14 mouse cellular contexts compared by ENCODE assay signal in genomic region chr6:72521607-72522006, GRCm38 (mm10). TPM values are rescaled to one million over a fixed set of nuclear protein-coding genes. Genes with fewer than 3 reads are reported as not detected.
DNase-seq lines count a peak whose midpoint lies in the region; ATAC-seq and TF ChIP-seq lines count a peak whose summit lies in the region.
"Had no signal": no experiment of that assay in that cellular context is flagged by ENCODE, and none has a peak within 500 bp of the region (broad histone marks: within the 10 kb centered on the region; RNA-seq: fewer than 3 reads in every experiment).

Gene Sh2d6, minus strand, starts transcription at chr6:72521707.

- H3K4me3 ChIP-seq in heart, embryonic 10.5 days: no peak within 1 kb of the TSS
- H3K4me3 ChIP-seq in heart, embryonic 11.5 days (ENCODE audit: low read depth, low read length): no peak within 1 kb of the TSS
- no peak within 1 kb of the TSS for H3K4me3 ChIP-seq in forebrain, embryonic 10.5 days
- H3K4me3 ChIP-seq in hindbrain, embryonic 16.5 days (ENCODE audit: low read length): no peak within 1 kb of the TSS
- no peak within 1 kb of the TSS for H3K4me3 ChIP-seq in myocyte
- no peak within 1 kb of the TSS for H3K4me3 ChIP-seq in liver, embryonic 11.5 days (ENCODE audit: low read depth, low read length)
- H3K4me3 ChIP-seq: limb, embryonic 12.5 days had no signal

- H3K9ac ChIP-seq in heart, embryonic 11.5 days (ENCODE audit: low read depth, low read length): no peak within 1 kb of the TSS
- H3K9ac ChIP-seq in hindbrain, embryonic 16.5 days (ENCODE audit: low read depth, low read length): no peak within 1 kb of the TSS
- H3K9ac ChIP-seq in liver, embryonic 11.5 days (ENCODE audit: low read depth, low read length): no peak within 1 kb of the TSS
- H3K9ac ChIP-seq: limb, embryonic 12.5 days had no signal

- no peak within 1 kb of the TSS for H3K4me2 ChIP-seq in heart, embryonic 11.5 days
- H3K4me2 ChIP-seq in hindbrain, embryonic 16.5 days (ENCODE audit: low read length): no peak within 1 kb of the TSS
- peak within 1 kb of the TSS; percentile 72 for H3K4me2 ChIP-seq in myocyte (ENCODE audit: low read depth)
- H3K4me2 ChIP-seq in liver, embryonic 11.5 days: no peak within 1 kb of the TSS

- WGBS in heart, embryonic 10.5 days: 84% methylated on average over 5 of the region's 5 CpGs
- 79% methylated on average over 5 of the region's 5 CpGs for whole genome bisulfite sequencing in heart, embryonic 11.5 days (ENCODE audit: insufficient replicate concordance)
- WGBS in forebrain, embryonic 10.5 days: 90% methylated on average over 5 of the region's 5 CpGs
- WGBS in hindbrain, embryonic 16.5 days: 94% methylated on average over 5 of the region's 5 CpGs
- WGBS in liver, embryonic 11.5 days: 87% methylated on average over 5 of the region's 5 CpGs

- no peaks in the 10 kb centered on the region for H3K9me3 ChIP-seq in heart, embryonic 10.5 days
- no peaks in the 10 kb centered on the region for H3K9me3 ChIP-seq in heart, embryonic 11.5 days (replicated peaks; ENCODE audit: control insufficient read depth, low read length)
- H3K9me3 ChIP-seq in forebrain, embryonic 10.5 days: no peaks in the 10 kb centered on the region
- H3K9me3 ChIP-seq in hindbrain, embryonic 16.5 days (ENCODE audit: control insufficient read depth, low read length): no peaks in the 10 kb centered on the region
- no peaks in the 10 kb centered on the region for H3K9me3 ChIP-seq in liver, embryonic 11.5 days (ENCODE audit: control insufficient read depth, low read length)
- H3K9me3 ChIP-seq: limb, embryonic 12.5 days had no signal

- H3K36me3 ChIP-seq in heart, embryonic 10.5 days: no peaks in the 10 kb centered on the region
- no peaks in the 10 kb centered on the region for H3K36me3 ChIP-seq in heart, embryonic 11.5 days (ENCODE audit: control insufficient read depth, insufficient read depth, low read length)
- H3K36me3 ChIP-seq in forebrain, embryonic 10.5 days (replicated peaks): no peaks in the 10 kb centered on the region
- H3K36me3 ChIP-seq in hindbrain, embryonic 16.5 days (ENCODE audit: control insufficient read depth, insufficient read depth, low read length): no peaks in the 10 kb centered on the region
- H3K36me3 ChIP-seq in myocyte (ENCODE audit: control insufficient read depth, insufficient read depth): no peaks in the 10 kb centered on the region
- no peaks in the 10 kb centered on the region for H3K36me3 ChIP-seq in liver, embryonic 11.5 days (ENCODE audit: control insufficient read depth, insufficient read depth, low read length)
- H3K36me3 ChIP-seq: limb, embryonic 12.5 days had no signal

- H3K79me2 ChIP-seq in myocyte (ENCODE audit: control insufficient read depth, insufficient read depth): no peaks in the 10 kb centered on the region

- H3ac ChIP-seq in myocyte (ENCODE audit: control insufficient read depth, insufficient read length): no peak within 1 kb of the TSS

- TF ChIP-seq POLR2A in myocyte (IDR thresholded peaks at IDR 0.05; ENCODE audit: insufficient read length, low read depth): no peak

- H3K27ac ChIP-seq in heart, embryonic 10.5 days: peak within 1 kb of the TSS; percentile 74; the same call in 1 of the 2 replicates
- H3K27ac ChIP-seq in heart, embryonic 11.5 days (ENCODE audit: low read depth, low read length): no peak within 1 kb of the TSS
- H3K27ac ChIP-seq in forebrain, embryonic 10.5 days: peak within 1 kb of the TSS; percentile 85
- peak within 1 kb of the TSS; percentile 95 for H3K27ac ChIP-seq in hindbrain, embryonic 16.5 days (ENCODE audit: low read depth, low read length)
- no peak within 1 kb of the TSS for H3K27ac ChIP-seq in liver, embryonic 11.5 days (ENCODE audit: low read depth, low read length)
- H3K27ac ChIP-seq: limb, embryonic 12.5 days had no signal

- peaks cover 20% of the 10 kb centered on the region for H3K4me1 ChIP-seq in heart, embryonic 10.5 days
- peaks cover 9% of the 10 kb centered on the region; the same call in 1 of the 2 replicates for H3K4me1 ChIP-seq in heart, embryonic 11.5 days (ENCODE audit: control insufficient read depth, insufficient read depth, low read length)
- H3K4me1 ChIP-seq in forebrain, embryonic 10.5 days: peaks cover 30% of the 10 kb centered on the region
- H3K4me1 ChIP-seq in hindbrain, embryonic 16.5 days (ENCODE audit: control insufficient read depth, insufficient read depth, low read depth, low read length): peaks cover 15% of the 10 kb centered on the region
- peaks cover 3% of the 10 kb centered on the region; the same call in 1 of the 2 replicates for H3K4me1 ChIP-seq in liver, embryonic 11.5 days (replicated peaks; ENCODE audit: control insufficient read depth, insufficient read depth, low read length)

- H3K27me3 ChIP-seq in heart, embryonic 10.5 days (ENCODE audit: insufficient read depth, poor library complexity, severe bottlenecking): no peaks in the 10 kb centered on the region
- H3K27me3 ChIP-seq in heart, embryonic 11.5 days (ENCODE audit: control insufficient read depth, insufficient read depth, low read length): no peaks in the 10 kb centered on the region
- H3K27me3 ChIP-seq in forebrain, embryonic 10.5 days (ENCODE audit: poor library complexity, severe bottlenecking): no peaks in the 10 kb centered on the region
- H3K27me3 ChIP-seq in hindbrain, embryonic 16.5 days (replicated peaks; ENCODE audit: control insufficient read depth, insufficient read depth, low read length): no peaks in the 10 kb centered on the region
- H3K27me3 ChIP-seq in myocyte (ENCODE audit: control insufficient read depth, insufficient read depth, insufficient read length): no peaks in the 10 kb centered on the region
- no peaks in the 10 kb centered on the region for H3K27me3 ChIP-seq in liver, embryonic 11.5 days (replicated peaks; ENCODE audit: control insufficient read depth, insufficient read depth, low read length)
- H3K27me3 ChIP-seq: limb, embryonic 12.5 days had no signal

- no peak for ATAC-seq in heart, embryonic 11.5 days (replicated peaks; ENCODE audit: insufficient number of reproducible peaks, low FRiP score, low TSS enrichment)
- no peak for ATAC-seq in hindbrain, embryonic 16.5 days
- ATAC-seq in liver, embryonic 11.5 days (replicated peaks; ENCODE audit: low FRiP score): no peak
- ATAC-seq: inflammation-experienced regulatory T-cells, adult 6 months had no signal

- DNase-seq in heart, embryonic 10.5 days (ENCODE audit: low spot score): no peak
- DNase-seq in forebrain, embryonic 10.5 days (ENCODE audit: extremely low spot score, low spot score): no peak
- no peak for DNase-seq in c-Kit-positive CD71-positive TER-119-positive erythroid progenitor cells, embryonic 14.5 days (ENCODE audit: low spot score)
- no peak for DNase-seq in liver, embryonic 11.5 days (ENCODE audit: low spot score)
- DNase-seq in gastrocnemius, adult 18-20 months (ENCODE audit: low spot score): no peak
- DNase-seq: adrenal gland, adult 2 months; cerebellum, adult 11-12 months had no signal

TF ChIP-seq in myocyte, 11 proteins besides CTCF, POLR2A, EP300 and RAD21:
- TF ChIP-seq SRF (IDR thresholded peaks at IDR 0.05; ENCODE audit: control insufficient read depth, insufficient read length, low read depth) (no peak), E2F4 (IDR thresholded peaks at IDR 0.05; ENCODE audit: insufficient read depth) (no peak), POLR2AphosphoS2 (IDR thresholded peaks at IDR 0.05; ENCODE audit: insufficient read length, low read depth) (no peak), REST (IDR thresholded peaks at IDR 0.05; ENCODE audit: insufficient read depth, insufficient read length) (no peak), MYOD1 (IDR thresholded peaks at IDR 0.05; ENCODE audit: control insufficient read depth in 1 of 3, insufficient read length in 2 of 3, low read depth in 2 of 3) (no peak)

RNA-seq across cellular contexts. Expression of gene Sh2d6, which starts in this region (rescaled TPM):
- 0.15 TPM in 1 of 2 replicates, not detected in the other for polyA plus RNA-seq in heart, embryonic 10.5 days (2016; fragmentation: Nextera tagmentation; extraction: Ambion mirVana)
- not detected in 2 replicates for polyA plus RNA-seq in heart, embryonic 11.5 days (2014; fragmentation: Nextera tagmentation; extraction: Ambion mirVana)
- polyA plus RNA-seq in forebrain, embryonic 10.5 days (2016; fragmentation: Nextera tagmentation; extraction: Ambion mirVana): 0.11 and 0.30 TPM in 2 replicates
- 0.29 and 0.36 TPM in 2 replicates for polyA plus RNA-seq in hindbrain, embryonic 16.5 days (2015; fragmentation: Nextera tagmentation; extraction: Ambion mirVana)
- polyA plus RNA-seq in myocyte (2012; fragmentation: generic; extraction: Trizol): 1.1 TPM
- polyA plus RNA-seq in liver, embryonic 11.5 days (2014; fragmentation: Nextera tagmentation; extraction: Ambion mirVana): not detected in 2 replicates
- 1 to 10 TPM in 1 of 2 experiments, under 1 TPM in 1; 0.93 to 1.3 TPM for total RNA-seq in gastrocnemius, adult 18-20 months (2021)
- polyA plus RNA-seq: embryonic facial prominence, embryonic 11.5 days; inflammation-experienced regulatory T-cells, adult 6 months; lung, embryonic 16.5 days had no signal

Comparison
In these comparisons a context has a peak if more than half of its experiments do, and no peak if none do; other contexts are left out.
1. H3K27ac ChIP-seq: peak in heart, embryonic 10.5 days (single experiment), forebrain, embryonic 10.5 days (single experiment) and hindbrain, embryonic 16.5 days (single experiment); none in heart, embryonic 11.5 days (single experiment) and liver, embryonic 11.5 days (single experiment).